Mouse (Mus musculus) testis, adult 2 months (tissue): ENCODE data around the gene Dchs2. TPM values are rescaled to one million over a fixed set of nuclear protein-coding genes. Genes with fewer than 3 reads are reported as not detected.

ENCODE experiments used
- H3K27ac ChIP-seq: fragments of 200-500 bp; 2 replicates; pipeline ENCODE4 v1.5.1; 2012; ENCODE audit warnings: low read depth, low read length; ENCODE audit not compliant: control insufficient read depth, insufficient read depth
- H3K27me3 ChIP-seq: fragments of 200-500 bp; 2 replicates; pipeline ENCODE4 v1.6.1; 2012; ENCODE audit warnings: mild to moderate bottlenecking, low read length, moderate library complexity; ENCODE audit not compliant: control insufficient read depth, insufficient read depth
- H3K36me3 ChIP-seq: fragments of 200-500 bp; 2 replicates; pipeline ENCODE4 v1.6.1; 2012; ENCODE audit warnings: mild to moderate bottlenecking, low read length; ENCODE audit not compliant: control insufficient read depth, insufficient read depth
- H3K4me1 ChIP-seq: fragments of 200-500 bp; 2 replicates; pipeline ENCODE4 v1.6.1; 2012; ENCODE audit warnings: low read length; ENCODE audit not compliant: control insufficient read depth, insufficient read depth
- H3K4me3 ChIP-seq: fragments of 200-500 bp; 2 replicates; pipeline ENCODE4 v1.5.1; 2012; ENCODE audit warnings: low read depth, mild to moderate bottlenecking, low read length, moderate library complexity, mixed read lengths; ENCODE audit not compliant: control insufficient read depth
- CTCF ChIP-seq: fragments of 200-500 bp; IDR thresholded peaks from 2 replicates; pipeline ENCODE4 v1.5.1; 2012; ENCODE audit warnings: low read depth, mild to moderate bottlenecking, inconsistent platforms, low read length, moderate library complexity; ENCODE audit not compliant: control insufficient read depth, insufficient read depth, insufficient replicate concordance
- POLR2A ChIP-seq: fragments of 200-500 bp; IDR thresholded peaks from 2 replicates; pipeline ENCODE4 v1.6.1; 2012; ENCODE audit warnings: low read depth, mild to moderate bottlenecking, inconsistent platforms, low read length, moderate library complexity; ENCODE audit not compliant: control insufficient read depth
- polyA plus RNA-seq: library from polyadenylated mRNA; depleted of rRNA; stranded (reverse); fragments of >200 nt; gene quantifications from 2 replicates; pipeline ENCODE4 v1.2.3, GENCODE M21; 2012

Gene Dchs2
- polyA plus RNA-seq, 1 experiment: 0.01 TPM

GRCm38 (mm10) chr3:83155600-83155999 lies 27.9 kb downstream of the Dchs2 start:
- Histone ChIP-seq H3K4me1 (no peaks in the 10 kb centered on the region), H3K27me3 (no peaks in the 10 kb centered on the region), H3K4me3 (no peak overlapping the region), H3K36me3 (no peaks in the 10 kb centered on the region), H3K27ac (no peak overlapping the region)
- TF ChIP-seq CTCF: no peak
- TF ChIP-seq POLR2A: no peak

- Histone ChIP-seq H3K4me1 (no peaks in the 10 kb centered on the region), H3K27ac (no peak overlapping the region), H3K27me3 (no peaks in the 10 kb centered on the region), H3K4me3 (no peak overlapping the region), H3K36me3 (no peaks in the 10 kb centered on the region)
- TF ChIP-seq POLR2A: no peak
- TF ChIP-seq CTCF: no peak
Observed at GRCm38 (mm10) chr3:83156165-83156564, 28.4 kb downstream of the Dchs2 start.

GRCm38 (mm10) chr3:83161542-83162231 lies 33.9 kb downstream of the Dchs2 start:
- Histone ChIP-seq H3K4me1 (no peaks in the 10 kb centered on the region), H3K27ac (no peak overlapping the region), H3K4me3 (no peak overlapping the region), H3K36me3 (no peaks in the 10 kb centered on the region), H3K27me3 (no peaks in the 10 kb centered on the region)
- TF ChIP-seq POLR2A (no peak), CTCF (no peak)

DNA sequence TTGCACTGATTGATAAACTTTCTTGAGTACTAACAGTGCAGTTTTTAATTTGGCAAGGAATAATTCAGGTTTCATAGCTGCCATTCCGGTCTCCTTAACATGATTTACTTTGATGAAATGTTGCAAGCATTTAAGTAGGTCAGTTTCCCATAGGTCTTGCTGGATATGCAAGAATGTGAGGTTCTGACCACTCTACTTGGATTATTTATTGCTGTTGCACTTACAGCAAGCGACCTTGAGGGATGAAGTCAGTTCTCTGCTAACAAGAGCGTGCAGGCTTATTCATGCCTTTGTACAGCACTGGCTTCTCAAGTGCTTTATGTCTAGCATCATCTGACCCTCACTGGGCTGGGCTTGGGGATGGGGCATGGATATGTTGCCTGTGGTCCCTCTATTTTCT lies 35.9 kb downstream of the Dchs2 start:
- Histone ChIP-seq H3K27ac (no peak overlapping the region), H3K4me3 (no peak overlapping the region), H3K36me3 (no peaks in the 10 kb centered on the region), H3K27me3 (no peaks in the 10 kb centered on the region), H3K4me1 (no peaks in the 10 kb centered on the region)
- TF ChIP-seq CTCF (no peak), POLR2A (no peak)

DNA sequence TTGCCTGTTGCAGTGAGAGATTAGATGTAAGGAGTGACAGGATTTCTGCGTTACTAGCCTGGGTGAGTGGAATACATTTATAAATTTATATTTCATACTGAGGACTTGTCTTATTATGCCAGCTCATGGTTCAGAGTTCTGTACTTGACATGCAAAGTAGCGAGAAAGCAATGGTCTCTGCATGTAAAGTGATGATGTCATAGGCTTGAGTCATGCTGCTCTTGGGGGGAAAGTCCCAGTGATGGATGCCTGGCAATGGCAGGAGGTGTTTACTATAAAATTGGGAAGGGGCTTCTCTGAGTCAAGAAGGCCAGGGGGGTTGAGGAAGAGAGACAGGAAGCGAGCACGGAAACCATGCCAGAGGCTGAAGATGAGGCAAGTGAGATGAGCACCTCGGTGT lies 57.8 kb downstream of the Dchs2 start:
- H3K27me3 ChIP-seq: no peaks in the 10 kb centered on the region
- no peak overlapping the region for H3K4me3 ChIP-seq
- no peaks in the 10 kb centered on the region for H3K36me3 ChIP-seq
- no peak overlapping the region for H3K27ac ChIP-seq
- no peaks in the 10 kb centered on the region for H3K4me1 ChIP-seq
- TF ChIP-seq POLR2A (no peak), CTCF (no peak)

DNA sequence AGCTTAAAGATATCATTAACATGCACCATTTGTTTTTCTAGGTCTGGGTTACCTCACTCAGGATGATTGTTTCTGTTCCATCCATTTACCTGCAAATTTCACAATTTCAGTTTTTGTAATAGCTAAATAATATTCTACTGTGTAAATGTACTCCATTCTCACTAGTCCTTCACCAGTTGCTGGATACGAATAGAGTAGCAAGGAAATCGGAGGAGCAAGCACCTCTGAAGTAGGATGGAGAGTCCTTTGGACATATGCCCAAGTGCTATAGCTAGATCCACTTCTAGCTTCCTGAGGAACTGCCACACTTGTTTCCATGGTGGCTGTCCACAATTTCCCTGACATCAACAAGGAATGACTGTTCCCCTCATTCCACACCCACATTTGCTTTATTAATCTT lies 63.5 kb downstream of the Dchs2 start:
- TF ChIP-seq CTCF: no peak
- TF ChIP-seq POLR2A: no peak
- no peak overlapping the region for H3K27ac ChIP-seq
- no peaks in the 10 kb centered on the region for H3K4me1 ChIP-seq
- no peak overlapping the region for H3K4me3 ChIP-seq
- H3K36me3 ChIP-seq: no peaks in the 10 kb centered on the region
- no peaks in the 10 kb centered on the region for H3K27me3 ChIP-seq

DNA sequence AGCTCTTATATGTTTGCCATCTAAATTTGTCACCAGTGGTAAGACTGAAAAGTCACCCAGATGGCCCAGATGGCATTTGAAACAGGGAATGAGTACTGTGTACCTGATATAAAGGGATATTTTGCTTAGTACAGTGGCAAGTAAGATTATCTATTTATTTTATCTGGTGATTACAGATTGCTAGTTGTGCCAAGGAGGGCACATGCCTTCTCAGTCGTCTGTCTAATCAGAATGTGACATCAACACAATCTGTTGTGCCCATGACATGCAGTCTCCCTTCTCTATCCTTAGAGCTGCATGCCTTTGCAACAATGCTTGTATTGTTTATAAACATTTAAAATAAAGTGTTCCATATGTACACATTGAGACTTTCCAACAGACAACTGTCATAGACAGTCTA lies 64.7 kb downstream of the Dchs2 start:
- no peak overlapping the region for H3K27ac ChIP-seq
- H3K4me1 ChIP-seq: no peaks in the 10 kb centered on the region
- TF ChIP-seq CTCF: no peak
- no peak for TF ChIP-seq POLR2A
- no peaks in the 10 kb centered on the region for H3K27me3 ChIP-seq
- no peaks in the 10 kb centered on the region for H3K36me3 ChIP-seq
- H3K4me3 ChIP-seq: no peak overlapping the region

DNA sequence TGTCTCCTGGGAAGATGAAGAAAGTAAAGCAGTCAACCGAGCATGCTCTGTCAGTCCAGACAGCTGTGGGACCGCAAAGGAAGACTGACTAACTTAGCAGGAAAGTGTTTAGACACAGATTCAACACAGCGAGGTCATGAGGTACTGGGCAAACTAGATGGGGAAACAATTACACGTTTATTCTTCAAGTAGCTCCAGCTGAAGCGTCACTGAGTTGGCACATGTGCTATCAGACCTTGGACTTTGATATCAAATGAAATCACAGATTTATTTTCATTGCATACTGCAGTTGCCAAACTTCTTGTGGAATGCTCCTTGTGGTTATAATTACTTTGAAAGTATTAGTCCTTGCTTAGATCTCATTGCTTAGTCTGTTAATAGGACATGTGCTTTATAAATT lies 67.2 kb downstream of the Dchs2 start:
- H3K27me3 ChIP-seq: no peaks in the 10 kb centered on the region
- TF ChIP-seq CTCF (no peak), POLR2A (no peak)
- H3K4me1 ChIP-seq: no peaks in the 10 kb centered on the region
- no peak overlapping the region for H3K4me3 ChIP-seq
- H3K36me3 ChIP-seq: no peaks in the 10 kb centered on the region
- H3K27ac ChIP-seq: no peak overlapping the region
